Mouse (Mus musculus) hematopoietic multipotent progenitor cell, adult 10-12 weeks (in vitro differentiated cells): ENCODE results near the gene Trim68. TPM values are rescaled to one million over a fixed set of nuclear protein-coding genes. Genes with fewer than 3 reads are reported as not detected.

ENCODE experiments used
- polyA plus RNA-seq: library from polyadenylated mRNA; stranded (reverse); fragments of >175 nt; gene quantifications from 2 replicates; pipeline ENCODE4 v1.2.3, GENCODE M21; 2012; ENCODE audit warnings: low replicate concordance

Trim68 gene
- 5.2 and 5.8 TPM in 2 replicates for polyA plus RNA-seq

DNA sequence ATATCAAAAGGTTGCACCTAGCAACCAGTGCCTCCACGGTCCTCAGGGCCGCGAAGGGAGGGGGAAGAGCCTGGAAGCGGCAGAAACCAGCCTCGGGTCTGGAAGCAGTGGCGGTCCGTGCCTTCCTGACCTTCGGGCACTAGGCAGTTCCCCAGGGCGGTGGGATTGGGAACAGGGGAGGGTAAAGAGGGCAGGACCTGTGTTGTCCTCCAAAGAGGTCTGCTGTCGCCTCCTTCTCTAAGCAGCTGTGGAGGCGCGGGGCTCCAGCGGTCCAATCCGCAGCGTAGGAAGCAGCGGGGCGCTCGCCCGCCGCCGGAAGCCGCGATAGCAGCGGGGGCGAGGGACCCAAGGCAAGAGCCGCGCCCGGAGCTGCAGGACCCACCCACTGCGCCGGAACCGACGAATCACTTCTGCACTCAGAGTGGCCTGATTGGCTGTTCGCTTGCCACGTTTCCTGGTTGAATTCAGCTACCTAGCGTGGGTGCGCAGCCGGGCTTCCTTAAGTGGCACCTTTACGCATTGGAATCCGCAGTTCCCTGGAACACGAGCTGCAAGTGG, at the start of gene Trim68:
Gene Trim68 (minus strand): TSS at position 384 of the 558 bp plus-strand sequence.

DNA sequence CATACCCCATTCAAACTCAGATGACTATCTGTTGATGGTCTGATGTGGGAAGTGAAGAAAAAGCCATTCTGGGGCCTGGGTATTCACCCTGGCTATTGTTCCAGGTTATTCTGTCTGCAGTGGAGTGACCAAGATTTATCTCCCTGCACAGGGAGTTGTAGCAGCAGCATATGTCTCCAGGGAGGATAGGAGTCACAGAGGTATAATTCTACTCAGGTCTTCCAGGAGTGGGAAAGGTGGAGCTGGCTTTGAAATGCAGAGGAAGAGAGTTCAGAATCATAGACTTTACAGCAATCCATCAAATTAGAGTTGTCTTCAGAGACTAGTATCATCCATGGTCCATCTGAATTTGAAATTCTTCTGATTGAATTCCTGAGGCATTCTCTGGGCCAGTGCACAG, 40.3 kb upstream of the Trim68 start, which contains the start of gene Olfr559:
Gene Olfr559 (minus strand): TSS at position 101 of the 400 bp plus-strand sequence.

DNA sequence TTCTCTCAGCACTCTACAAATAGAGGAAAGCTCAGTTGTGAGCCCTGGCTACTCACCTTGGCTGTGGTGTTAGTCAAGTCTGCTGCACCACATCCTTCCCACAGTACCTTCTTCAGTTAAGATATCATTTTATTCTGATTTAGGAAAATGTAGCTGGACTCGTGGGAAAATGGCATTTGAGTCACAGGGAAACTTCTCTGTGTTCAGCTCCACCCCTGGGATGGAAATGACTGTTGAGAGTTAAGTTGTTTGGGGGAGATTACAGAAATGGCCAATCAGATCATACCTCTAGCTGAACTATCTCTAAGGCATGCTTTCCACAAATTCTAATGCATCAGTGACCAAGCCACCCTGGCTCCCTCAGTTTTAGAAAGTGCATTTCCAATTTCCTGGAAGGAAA, 31.8 kb upstream of the Trim68 start, which contains the start of gene Olfr33:
Gene Olfr33 (minus strand): TSS at position 101 of the 400 bp plus-strand sequence.

DNA sequence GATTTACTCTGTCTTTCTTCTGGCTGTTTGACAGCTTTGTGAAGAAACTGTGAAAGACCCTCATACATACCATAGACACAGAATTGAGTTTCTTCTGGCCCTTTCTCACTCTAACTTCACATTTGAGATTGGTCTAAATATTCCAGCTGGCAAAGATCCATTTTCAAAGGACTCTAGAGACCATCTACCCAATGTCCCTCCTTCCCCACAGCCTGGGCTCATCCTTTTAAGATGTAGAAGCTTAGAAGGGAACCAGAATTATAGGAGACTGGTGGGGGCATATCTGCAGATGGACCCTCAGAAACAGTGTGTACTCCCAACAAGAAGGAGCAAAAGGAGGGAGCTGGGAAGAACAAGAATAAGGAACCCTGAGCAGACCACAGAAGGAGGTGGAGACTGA, 14.8 kb upstream of the Trim68 start, which contains the start of gene Olfr558:
Gene Olfr558 (plus strand): TSS at position 301 of the 400 bp plus-strand sequence.

DNA sequence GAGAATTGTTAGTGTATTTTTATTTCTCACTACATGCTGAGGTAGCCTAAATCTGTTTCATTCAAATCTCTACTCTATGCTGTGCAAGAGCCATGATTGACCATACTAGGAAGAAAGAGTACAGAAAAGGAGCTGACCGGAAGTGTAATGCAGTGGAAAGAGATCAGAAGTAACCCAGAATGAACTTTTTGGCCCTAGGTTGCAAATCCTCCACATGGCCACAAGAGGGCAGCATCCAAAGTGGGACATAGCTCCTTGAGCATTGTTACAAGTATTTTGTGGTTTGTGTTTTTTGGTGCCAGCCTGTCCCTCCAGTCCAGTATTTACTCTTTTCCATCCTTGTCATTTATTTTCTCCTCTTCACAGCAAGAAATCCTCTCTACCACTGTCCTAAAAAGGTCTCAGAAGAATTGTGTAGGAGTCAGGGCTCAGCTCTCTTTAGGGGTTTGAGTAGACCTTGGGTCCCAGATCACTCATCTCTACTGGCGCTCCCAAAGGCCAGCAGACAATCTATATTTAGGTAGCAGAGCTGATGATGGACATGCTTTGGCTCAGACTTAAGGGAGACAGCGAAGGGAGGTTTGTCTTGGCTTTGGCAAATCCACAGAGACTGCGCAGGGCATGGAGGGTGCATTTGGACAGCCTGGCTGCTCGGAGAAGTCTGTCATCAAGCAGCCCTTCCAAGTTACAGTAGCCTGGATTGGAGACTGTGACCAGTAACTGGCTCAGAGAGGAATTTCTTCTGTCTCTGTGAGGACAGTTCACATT, 8.4 kb upstream of the Trim68 start, which contains the start of gene Olfr557:
Gene Olfr557 (plus strand): TSS at position 553 of the 768 bp plus-strand sequence.

DNA sequence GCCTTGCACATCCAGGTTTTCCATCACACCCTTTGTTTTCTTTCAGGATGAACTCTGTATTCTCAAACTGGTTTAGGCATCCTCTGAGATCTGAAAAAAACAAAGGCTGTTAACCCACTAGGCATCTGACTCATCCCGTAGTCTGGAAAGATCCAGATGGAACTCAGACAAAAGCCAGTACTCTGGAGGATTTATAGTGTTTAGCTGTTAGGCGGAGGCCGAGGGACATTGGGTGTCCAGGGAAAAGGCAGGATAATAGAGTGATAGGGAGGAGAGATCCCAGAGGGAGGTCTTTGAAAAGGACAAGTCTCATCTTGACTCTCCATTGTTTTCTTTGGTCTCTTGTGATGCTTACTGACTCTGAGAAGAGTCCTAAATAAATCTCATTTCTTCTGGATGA, 22.5 kb downstream of the Trim68 start, which contains the start of gene Olfr556:
Gene Olfr556 (plus strand): TSS at position 301 of the 400 bp plus-strand sequence.

DNA sequence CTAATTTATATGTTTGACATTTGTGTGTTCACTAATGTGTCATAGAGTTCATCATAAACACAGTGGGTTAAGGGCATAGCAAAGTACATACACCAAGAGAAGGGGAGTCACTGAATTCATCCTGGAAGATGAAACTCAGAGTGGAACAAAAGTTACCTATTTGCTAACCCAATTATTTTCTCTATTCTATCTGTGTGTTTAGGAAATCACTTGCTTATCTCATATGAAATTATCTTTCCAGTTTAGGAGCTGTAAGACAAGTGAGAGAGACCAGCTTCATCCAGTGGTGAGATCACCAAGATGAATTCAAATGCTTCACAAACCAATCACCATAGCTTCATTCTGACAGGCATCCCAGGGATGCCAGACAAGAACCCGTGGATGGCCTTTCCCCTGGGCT, 28.6 kb downstream of the Trim68 start, which contains the start of gene Olfr555:
Gene Olfr555 (plus strand): TSS at position 301 of the 400 bp plus-strand sequence.

DNA sequence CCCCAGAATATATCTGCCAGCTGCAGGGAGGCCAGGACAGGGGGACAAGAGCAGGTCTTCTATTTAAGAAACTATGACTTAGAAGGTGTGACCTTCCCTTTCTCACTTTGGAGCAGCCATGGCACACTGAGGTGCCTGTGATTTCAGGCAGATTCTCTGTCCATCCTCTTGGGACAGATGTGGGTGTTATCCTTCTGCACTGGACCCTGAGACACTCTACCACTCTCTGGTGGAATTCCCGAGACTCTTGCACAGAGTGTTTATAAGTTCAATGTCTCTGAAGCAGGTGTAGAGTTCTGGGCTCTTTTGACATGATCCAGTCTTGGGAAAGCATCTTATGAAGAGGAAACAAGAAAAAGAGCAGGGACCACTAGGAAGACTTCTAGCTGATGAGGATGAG, 49.0 kb downstream of the Trim68 start, which contains the start of gene Olfr554:
Gene Olfr554 (plus strand): TSS at position 301 of the 400 bp plus-strand sequence.

Other genes with a start within 250 kb of the Trim68 start
- 5.3 and 39.2 TPM in 2 replicates for gene Rrm1, start 245.6 kb downstream of the Trim68 start, polyA plus RNA-seq
- not detected in 2 replicates for gene Olfr543, start 205.6 kb downstream of the Trim68 start, polyA plus RNA-seq
- not detected in 2 replicates for gene Olfr544, start 199.0 kb downstream of the Trim68 start, polyA plus RNA-seq
- gene Olfr545, start 187.8 kb downstream of the Trim68 start, polyA plus RNA-seq: not detected in 2 replicates
- not detected in 2 replicates for gene Olfr547, start 152.6 kb downstream of the Trim68 start, polyA plus RNA-seq
- gene Olfr548-ps1, start 146.4 kb downstream of the Trim68 start, polyA plus RNA-seq: not detected in 2 replicates
- not detected in 2 replicates for gene Olfr549, start 137.5 kb downstream of the Trim68 start, polyA plus RNA-seq
- gene Trim21, start 121.8 kb downstream of the Trim68 start, polyA plus RNA-seq: 11.8 and 24.5 TPM in 2 replicates
- not detected in 2 replicates for gene Olfr550, start 115.9 kb downstream of the Trim68 start, polyA plus RNA-seq
- not detected in 2 replicates for gene Olfr551, start 95.4 kb downstream of the Trim68 start, polyA plus RNA-seq
- gene Olfr552, start 89.6 kb downstream of the Trim68 start, polyA plus RNA-seq: not detected in 2 replicates
- gene Olfr553, start 69.1 kb downstream of the Trim68 start, polyA plus RNA-seq: not detected in 2 replicates
- gene Olfr554, start 48.9 kb downstream of the Trim68 start, polyA plus RNA-seq: not detected in 2 replicates
- not detected in 2 replicates for gene Olfr555, start 28.5 kb downstream of the Trim68 start, polyA plus RNA-seq
- gene Olfr556, start 22.4 kb downstream of the Trim68 start, polyA plus RNA-seq: not detected in 2 replicates
- not detected in 2 replicates for gene Olfr557, start 8.6 kb upstream of the Trim68 start, polyA plus RNA-seq
- not detected in 2 replicates for gene Olfr558, start 14.9 kb upstream of the Trim68 start, polyA plus RNA-seq
- not detected in 2 replicates for gene Olfr33, start 31.7 kb upstream of the Trim68 start, polyA plus RNA-seq
- not detected in 2 replicates for gene Olfr559, start 40.2 kb upstream of the Trim68 start, polyA plus RNA-seq
- not detected in 2 replicates for gene Olfr560, start 72.0 kb upstream of the Trim68 start, polyA plus RNA-seq
- gene Olfr78, start 72.1 kb upstream of the Trim68 start, polyA plus RNA-seq: not detected in 2 replicates
- not detected in 2 replicates for gene Olfr561, start 83.9 kb upstream of the Trim68 start, polyA plus RNA-seq
- not detected in 2 replicates for gene Olfr564, start 116.2 kb upstream of the Trim68 start, polyA plus RNA-seq
- not detected in 2 replicates for gene Olfr566, start 171.4 kb upstream of the Trim68 start, polyA plus RNA-seq
- gene Olfr568, start 189.8 kb upstream of the Trim68 start, polyA plus RNA-seq: not detected in 2 replicates
- not detected in 2 replicates for gene Olfr569, start 203.6 kb upstream of the Trim68 start, polyA plus RNA-seq
- gene Olfr570, start 207.2 kb upstream of the Trim68 start, polyA plus RNA-seq: not detected in 2 replicates
- not detected in 2 replicates for gene Olfr571, start 230.2 kb upstream of the Trim68 start, polyA plus RNA-seq
- gene Olfr572, start 237.1 kb upstream of the Trim68 start, polyA plus RNA-seq: not detected in 2 replicates